Mouse (Mus musculus) mammary gland, adult 2 months (tissue): ENCODE measurements around the gene Krtap8-1. TPM values are rescaled to one million over a fixed set of nuclear protein-coding genes. Genes with fewer than 3 reads are reported as not detected.

Experiments used
- polyA plus RNA-seq: library from polyadenylated mRNA; depleted of rRNA; stranded (reverse); fragments of >200 nt; gene quantifications from 2 replicates; pipeline ENCODE4 v1.2.3, GENCODE M21; 2012; ENCODE audit warnings: low replicate concordance; rRNA removed

The Krtap8-1 gene
- not detected in 2 replicates for polyA plus RNA-seq

DNA sequence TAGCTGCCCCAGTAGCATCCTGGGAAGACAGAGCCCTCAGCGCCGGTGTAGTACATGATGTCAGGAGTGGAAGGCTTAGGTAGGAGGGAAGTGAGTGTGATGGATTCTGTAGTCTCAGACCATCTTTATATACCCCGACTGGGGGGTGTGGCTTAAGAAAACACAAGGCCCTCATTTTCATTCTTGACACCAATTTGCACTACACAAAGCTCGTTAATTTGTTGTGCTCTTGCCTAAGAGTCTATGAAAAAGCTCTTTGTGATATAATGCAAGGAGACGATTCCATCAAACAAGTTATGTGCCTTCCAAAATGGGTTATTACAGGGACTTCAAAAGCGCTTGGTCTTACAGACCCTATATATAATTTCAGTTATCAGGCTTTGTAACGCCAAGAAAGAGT, at the start of gene Krtap8-1:
TSS of gene Krtap8-1 (minus strand) at position 101 of the 400 bp plus-strand sequence.

DNA sequence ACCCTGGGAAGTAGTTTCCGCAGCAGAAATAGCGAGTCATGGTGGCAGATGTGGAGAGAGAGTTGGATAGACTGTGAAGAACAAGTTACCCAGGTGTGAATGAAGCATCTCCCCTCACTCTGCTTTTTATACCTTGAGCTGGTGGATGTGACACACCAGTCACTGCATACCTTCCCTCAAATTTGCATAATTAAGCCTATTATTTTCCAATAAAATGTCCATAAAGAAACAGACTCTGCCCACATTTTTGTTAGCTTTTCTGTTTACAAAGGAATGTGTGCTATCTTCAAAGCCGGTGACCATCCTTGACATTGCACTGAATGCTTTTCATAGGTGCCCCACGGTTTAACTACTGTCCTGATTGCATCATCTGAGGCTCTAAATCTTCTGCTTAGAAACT, 20.5 kb upstream of the Krtap8-1 start, which contains the start of gene Krtap7-1:
TSS of gene Krtap7-1 (minus strand) at position 101 of the 400 bp plus-strand sequence.

Other genes with a start within 250 kb of the Krtap8-1 start
- not detected in 2 replicates for gene Krtap21-1, start 84.1 kb downstream of the Krtap8-1 start, polyA plus RNA-seq
- gene Krtap6-2, start 67.8 kb downstream of the Krtap8-1 start, polyA plus RNA-seq, result not detected in 2 replicates
- not detected in 2 replicates for gene Krtap7-1, start 20.4 kb upstream of the Krtap8-1 start, polyA plus RNA-seq
- gene Krtap11-1, start 83.2 kb upstream of the Krtap8-1 start, polyA plus RNA-seq, result not detected in 2 replicates